Mouse (Mus musculus): ENCODE measurements around the gene Itgam. TPM values are rescaled to one million over a fixed set of nuclear protein-coding genes. Genes with fewer than 3 reads are reported as not detected.
"Not testable (repeated sequence)": the region's sequence is repeated elsewhere in the genome, so short reads cannot be mapped to it uniquely, and the experiment has no call there.

Gene Itgam
- 1 to 10 TPM; 1.6 TPM for total RNA-seq (2021)
- long read RNA-seq, experiment 1 = 0 reads
- long read RNA-seq, experiment 2, partial matches to known transcripts = 2 of 2 reads
- long read RNA-seq, experiment 2, other reads (novel, unspliced or antisense) = 0 of 2 reads

- intact Hi-C loops (cut with DNase I) = no loop called here
These were observed at the start of gene Itgam, which contains the start of gene Gm49368 for GRCm38 (mm10) chr7:128062456-128062855. Gene Itgam, plus strand, starts transcription at chr7:128062640. Gene Gm49368, plus strand, starts transcription at chr7:128062683.

GRCm38 (mm10) chr7:128013116-128013515, 49.3 kb upstream of the Itgam start:
- intact Hi-C loops (cut with DNase I) = no loop called here
- DNase-seq = no peak

More at GRCm38 (mm10) chr7:128062456-128062855, at the start of gene Itgam, which contains the start of gene Gm49368:
- no peak for DNase-seq

- intact Hi-C loops (cut with DNase I); DNase-seq: not testable (repeated sequence)
These were observed 46.3 kb upstream of the Itgam start for GRCm38 (mm10) chr7:128016134-128016533.

- intact Hi-C loops (cut with DNase I) = no loop called here
- DNase-seq = no peak
These were observed 45.8 kb upstream of the Itgam start for GRCm38 (mm10) chr7:128016650-128017049.

GRCm38 (mm10) chr7:128018275-128018674, 44.2 kb upstream of the Itgam start:
- no peak for DNase-seq
- intact Hi-C loops (cut with DNase I) = no loop called here

- DNase-seq = no peak
- intact Hi-C loops (cut with DNase I) = no loop called here
These were observed 43.3 kb upstream of the Itgam start for GRCm38 (mm10) chr7:128019187-128019586.

DNA sequence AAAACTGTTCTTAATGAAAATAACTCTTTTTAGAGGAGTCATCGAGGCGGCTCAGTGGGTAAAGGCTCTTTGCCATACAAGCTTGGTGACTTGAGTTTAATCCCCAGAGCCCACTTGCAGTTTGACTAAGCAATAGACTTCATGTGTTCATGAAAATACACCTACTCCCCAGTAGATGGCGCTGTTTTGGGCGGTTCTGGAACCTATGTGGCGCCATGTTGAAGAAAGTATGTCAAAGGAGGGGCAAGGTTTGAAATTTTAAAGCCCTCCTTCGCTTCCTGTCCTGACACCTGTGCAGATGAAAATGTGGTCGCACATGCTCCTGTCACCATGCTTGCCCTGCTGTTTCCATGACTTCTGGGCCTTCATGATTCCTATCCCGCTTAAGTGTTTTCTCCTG, 39.5 kb upstream of the Itgam start:
- no peak for DNase-seq
- intact Hi-C loops (cut with DNase I) = no loop called here

- DNase-seq = no peak
- intact Hi-C loops (cut with DNase I) = no loop called here
These were observed 38.9 kb upstream of the Itgam start for GRCm38 (mm10) chr7:128023565-128023964.

DNA sequence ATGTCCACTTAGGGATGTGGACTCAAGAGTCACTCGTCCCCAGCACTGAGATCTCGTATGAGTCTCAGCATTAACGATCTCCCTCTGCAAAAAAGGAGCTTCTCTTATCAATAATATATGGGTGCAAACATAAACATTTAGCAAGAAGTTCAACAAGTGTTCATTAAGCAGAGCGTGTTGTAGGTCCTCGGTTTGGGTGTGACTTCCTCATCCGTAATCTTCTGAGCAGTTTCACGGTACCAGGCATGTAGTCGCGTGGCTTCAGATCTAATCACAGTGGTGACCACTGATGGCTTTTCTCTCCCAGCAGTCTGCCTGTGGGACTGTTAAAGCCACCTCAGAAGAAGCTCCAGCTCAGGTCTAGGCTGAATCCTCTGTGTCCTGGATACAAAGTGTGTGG, 38.1 kb upstream of the Itgam start:
- intact Hi-C loops (cut with DNase I) = no loop called here
- DNase-seq = no peak

GRCm38 (mm10) chr7:128024932-128025331, 37.5 kb upstream of the Itgam start:
- intact Hi-C loops (cut with DNase I) = no loop called here

GRCm38 (mm10) chr7:128025381-128025780, 37.1 kb upstream of the Itgam start:
- DNase-seq = no peak
- intact Hi-C loops (cut with DNase I) = no loop called here

More at GRCm38 (mm10) chr7:128024932-128025331, 37.5 kb upstream of the Itgam start:
- DNase-seq = no peak

DNA sequence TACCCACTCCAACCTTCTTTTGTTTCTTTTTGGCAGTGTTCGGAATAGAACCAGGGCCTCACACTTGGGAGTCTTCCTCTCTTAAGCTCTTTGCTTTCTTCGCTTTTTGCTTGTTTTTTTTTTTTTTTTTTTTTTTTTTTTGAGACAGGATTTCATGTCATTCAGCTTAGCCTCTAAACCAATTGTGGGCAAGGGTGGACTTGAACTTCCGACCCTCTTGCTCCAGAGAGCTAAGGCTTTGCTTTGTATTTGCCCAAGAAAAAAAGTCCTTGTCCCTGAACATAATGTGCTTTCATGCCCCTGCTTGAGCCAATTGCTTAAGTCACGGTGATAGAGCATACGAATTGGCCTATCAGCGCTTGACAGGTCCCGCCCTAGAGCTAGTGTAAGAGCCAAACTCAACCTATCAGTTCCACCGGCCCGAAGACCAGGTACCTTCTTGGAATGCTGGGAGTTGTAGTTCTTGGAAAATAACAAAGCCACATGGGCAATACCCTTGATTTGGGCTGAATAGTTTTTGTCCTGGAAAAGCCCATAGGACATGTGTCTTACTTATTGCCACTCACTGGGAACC, 30.9 kb upstream of the Itgam start:
- DNase-seq = no peak
- intact Hi-C loops (cut with DNase I) = no loop called here

DNA sequence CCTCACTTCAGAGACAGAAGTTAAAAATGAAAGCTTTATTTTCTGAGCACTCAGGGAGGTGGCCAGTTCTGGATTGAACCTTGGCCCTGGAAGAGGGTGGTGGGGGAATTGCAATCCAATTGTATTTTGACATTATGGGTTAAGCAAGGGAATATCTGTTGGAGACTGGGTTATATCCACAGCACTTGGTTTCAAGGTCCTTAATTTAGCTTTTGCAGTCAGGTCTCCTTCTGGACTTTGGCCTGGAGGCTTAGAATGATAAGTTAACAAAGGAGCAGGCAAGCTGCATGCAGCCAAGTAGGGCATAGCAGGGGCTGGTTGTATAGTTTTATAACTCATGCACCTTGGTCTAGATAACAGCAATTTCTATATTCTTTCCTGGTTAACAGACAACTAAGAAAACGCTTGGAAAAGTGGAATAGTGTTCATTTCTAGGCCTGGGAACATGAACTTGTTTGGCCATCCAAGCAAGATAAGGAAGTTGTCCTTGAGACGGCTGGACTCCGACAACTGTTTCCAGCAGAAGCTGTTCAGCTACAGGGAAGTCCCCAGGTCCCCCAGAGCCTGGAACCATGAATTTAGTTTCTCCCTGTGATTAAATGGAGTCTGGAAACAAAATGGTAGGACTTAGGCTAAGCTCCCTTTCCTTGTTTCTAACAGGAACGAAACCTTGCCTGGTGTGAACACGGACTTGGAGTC, 30.0 kb upstream of the Itgam start:
- intact Hi-C loops (cut with DNase I) = no loop called here
- no peak for DNase-seq

- DNase-seq = no peak
- intact Hi-C loops (cut with DNase I) = no loop called here
These were observed 29.5 kb upstream of the Itgam start for GRCm38 (mm10) chr7:128032989-128033293.

GRCm38 (mm10) chr7:128033616-128034015, 28.8 kb upstream of the Itgam start:
- intact Hi-C loops (cut with DNase I) = no loop called here
- DNase-seq = no peak

DNA sequence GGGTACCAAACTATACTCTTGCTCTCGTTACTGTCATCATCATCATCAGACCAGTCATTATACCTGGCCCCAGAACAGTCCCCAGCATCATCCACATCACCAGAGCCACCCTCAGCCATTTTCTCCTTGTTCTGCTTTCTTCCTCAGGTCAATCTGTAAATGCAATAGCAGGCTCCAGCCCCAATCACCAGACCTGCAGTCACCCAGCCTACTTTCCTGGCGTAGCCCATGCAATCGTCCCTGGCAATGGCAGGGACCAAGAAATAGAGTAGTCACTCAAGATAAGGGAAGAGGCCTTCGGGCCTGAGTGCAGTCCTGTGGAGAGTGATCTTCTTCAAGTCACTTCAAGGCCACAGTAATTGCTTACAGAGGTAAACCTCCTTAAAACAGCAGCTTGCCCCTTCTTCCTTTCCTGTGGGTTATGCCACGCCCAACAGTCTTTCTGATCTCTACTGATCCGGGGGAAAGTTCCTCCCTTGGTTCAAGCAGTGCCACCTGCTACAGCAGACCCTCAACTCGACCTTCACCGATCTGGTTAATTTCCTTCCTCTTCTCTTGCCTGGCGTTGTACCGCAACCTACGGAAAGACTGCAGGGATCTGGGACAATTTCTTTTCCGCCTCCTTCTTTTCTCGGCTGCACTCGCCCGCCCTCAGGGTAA, 20.1 kb upstream of the Itgam start:
- intact Hi-C loops (cut with DNase I); DNase-seq: not testable (repeated sequence)

- DNase-seq = no peak
- intact Hi-C loops (cut with DNase I) = no loop called here
These were observed 18.2 kb upstream of the Itgam start for GRCm38 (mm10) chr7:128044142-128044785.

DNA sequence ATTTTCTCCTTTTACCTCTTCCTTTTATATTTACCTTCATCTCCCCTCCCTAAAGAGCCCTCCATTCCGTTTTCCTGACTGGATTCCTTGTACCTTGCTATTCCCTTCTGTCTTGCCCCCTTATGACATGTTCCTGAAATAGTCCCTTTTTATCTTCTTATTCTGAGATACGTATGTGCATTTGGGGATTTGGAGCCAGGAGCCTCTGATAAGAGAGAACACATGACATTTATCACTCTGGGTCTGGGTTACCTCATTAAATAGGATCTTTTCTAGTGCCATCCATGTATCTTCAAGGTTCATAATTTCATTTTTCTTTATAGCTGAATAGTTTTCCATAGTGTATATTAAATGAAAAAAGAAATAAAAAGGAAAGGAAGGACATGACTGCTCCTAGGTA, 16.8 kb upstream of the Itgam start:
- no peak for DNase-seq
- intact Hi-C loops (cut with DNase I) = no loop called here

DNA sequence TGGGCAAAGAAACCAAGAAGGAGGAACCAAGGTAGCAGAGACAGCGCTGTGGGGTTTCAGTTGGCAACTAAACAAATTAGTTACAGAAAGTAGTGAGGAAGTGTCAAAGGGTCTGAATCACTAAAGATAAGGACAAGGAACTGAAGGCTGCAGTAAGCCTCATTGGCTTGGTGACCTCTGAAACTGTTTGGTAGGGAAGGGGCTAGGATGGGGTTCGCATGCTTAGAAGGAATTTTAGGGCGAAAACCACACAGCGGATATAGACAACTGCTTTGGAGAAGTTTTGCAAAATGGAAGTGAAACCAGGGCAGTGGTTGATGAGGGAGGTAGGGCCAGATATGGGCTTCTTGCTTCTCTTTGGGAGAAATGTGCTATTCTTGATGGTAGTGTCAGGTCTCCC, 13.6 kb upstream of the Itgam start:
- intact Hi-C loops (cut with DNase I) = no loop called here
- DNase-seq = no peak

DNA sequence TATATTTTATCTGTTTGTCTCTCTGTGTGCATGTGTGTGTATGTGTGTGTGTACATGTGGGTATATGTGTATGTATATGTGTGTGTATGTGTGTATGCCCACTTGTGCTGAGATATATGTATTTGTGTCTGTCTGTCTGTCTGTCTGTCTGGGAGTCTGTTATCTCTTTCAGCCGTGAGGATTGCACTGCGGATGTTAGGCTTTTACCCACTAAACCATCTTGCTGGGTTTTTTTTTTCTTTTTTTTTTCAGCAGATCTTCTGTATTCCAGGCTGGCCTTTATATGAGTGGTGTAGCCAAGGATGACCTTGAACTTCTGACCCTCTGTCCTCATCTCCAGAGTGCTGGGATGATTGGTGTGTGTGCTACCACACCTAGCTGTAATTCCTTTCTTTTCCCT, 13.2 kb upstream of the Itgam start:
- no peak for DNase-seq
- intact Hi-C loops (cut with DNase I) = no loop called here

DNA sequence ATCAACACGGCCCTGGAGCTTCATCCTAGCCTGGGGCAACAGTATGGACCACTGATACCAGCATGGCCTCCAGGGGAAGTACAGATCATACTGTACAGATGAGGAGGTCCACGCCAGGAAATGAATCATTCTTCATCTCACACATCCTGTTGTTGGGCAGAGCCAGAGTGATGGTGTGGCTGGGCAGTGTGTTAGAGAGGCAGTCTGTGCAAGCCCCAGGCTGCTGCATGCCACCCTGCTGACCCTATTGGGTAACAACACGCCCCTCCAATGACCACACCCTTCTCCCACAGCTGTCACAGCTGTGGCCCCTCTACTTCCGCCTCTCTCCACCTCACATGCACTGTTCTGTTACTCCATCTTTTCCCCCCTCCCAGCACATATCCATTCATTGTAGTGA, 11.7 kb upstream of the Itgam start:
- intact Hi-C loops (cut with DNase I) = no loop called here
- no peak for DNase-seq
